Mouse (Mus musculus) myocyte (in vitro differentiated cells): ENCODE data around the gene Adamts18.
"Not testable (repeated sequence)": the region's sequence is repeated elsewhere in the genome, so short reads cannot be mapped to it uniquely, and the experiment has no call there.

ENCODE experiments used
- E2F4 ChIP-seq: IDR thresholded peaks from one replicate; pipeline ENCODE4 v1.6.1; 2011; ENCODE audit warnings: mild to moderate bottlenecking, control low read depth, moderate library complexity; ENCODE audit not compliant: insufficient read depth
- MAX ChIP-seq: IDR thresholded peaks from one replicate; pipeline ENCODE4 v1.6.1; 2011; ENCODE audit warnings: low read depth, mild to moderate bottlenecking, control low read depth
- MYOD1 ChIP-seq, 3 experiments: IDR thresholded peaks; one replicate each; pipeline ENCODE4 v1.6.1; 2011; ENCODE audit warnings: control low read depth in 2 of 3, low read depth in 2 of 3, mild to moderate bottlenecking in 2 of 3, moderate library complexity in 1 of 3; ENCODE audit not compliant: insufficient read length in 2 of 3, control insufficient read depth in 1 of 3
- MYOG ChIP-seq, 3 experiments: IDR thresholded peaks; one replicate each; pipeline ENCODE4 v1.6.1; 2011; ENCODE audit warnings: control low read depth in 2 of 3, low read depth in 2 of 3, mild to moderate bottlenecking in 2 of 3; ENCODE audit not compliant: insufficient read length in 2 of 3, control insufficient read depth in 1 of 3, insufficient read depth in 1 of 3
- POLR2A ChIP-seq: IDR thresholded peaks from one replicate; pipeline ENCODE4 v1.6.1; 2011; ENCODE audit warnings: low read depth, mild to moderate bottlenecking, control low read depth, moderate library complexity; ENCODE audit not compliant: insufficient read length
- POLR2AphosphoS2 ChIP-seq: IDR thresholded peaks from one replicate; pipeline ENCODE4 v1.6.1; 2011; ENCODE audit warnings: low read depth, control low read depth; ENCODE audit not compliant: insufficient read length
- REST ChIP-seq: IDR thresholded peaks from one replicate; pipeline ENCODE4 v1.6.1; 2011; ENCODE audit warnings: mild to moderate bottlenecking, control low read depth, moderate library complexity; ENCODE audit not compliant: insufficient read depth, insufficient read length
- SRF ChIP-seq: IDR thresholded peaks from one replicate; pipeline ENCODE4 v1.6.1; 2011; ENCODE audit warnings: low read depth; ENCODE audit not compliant: control insufficient read depth, insufficient read length
- TCF12 ChIP-seq: IDR thresholded peaks from one replicate; pipeline ENCODE4 v1.6.1; 2011; ENCODE audit warnings: mild to moderate bottlenecking, control low read depth; ENCODE audit not compliant: poor library complexity, insufficient read depth, severe bottlenecking
- USF1 ChIP-seq: IDR thresholded peaks from one replicate; pipeline ENCODE4 v1.6.1; 2011; ENCODE audit warnings: low read depth, mild to moderate bottlenecking, control low read depth, moderate library complexity

DNA sequence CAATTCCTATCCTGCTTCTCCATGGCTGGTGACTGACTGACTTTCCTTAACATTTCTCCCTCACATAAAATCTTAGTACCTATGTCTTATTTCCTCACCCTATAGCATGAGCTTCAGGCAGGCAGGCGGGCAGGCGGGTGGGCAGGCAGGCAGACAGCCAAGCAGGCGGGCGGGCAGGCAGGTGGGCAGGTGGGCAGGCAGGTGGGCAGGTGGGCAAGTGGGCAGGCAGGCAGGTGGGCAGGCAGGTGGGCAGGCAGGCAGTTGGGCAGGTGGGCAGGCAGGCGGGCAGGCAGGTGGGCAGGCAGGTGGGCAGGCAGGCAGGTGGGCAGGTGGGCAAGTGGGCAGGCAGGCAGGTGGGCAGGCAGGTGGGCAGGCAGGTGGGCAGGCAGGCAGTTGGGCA, 48.0 kb downstream of the Adamts18 start:
- not testable (repeated sequence) for TF ChIP-seq POLR2A; REST; MYOD1 (IDR thresholded peaks at IDR 0.05; ENCODE audit: control insufficient read depth in 1 of 3, insufficient read length in 2 of 3, low read depth in 2 of 3); TCF12; MAX; E2F4; SRF; USF1; POLR2AphosphoS2
- TF ChIP-seq MYOG (IDR thresholded peaks at IDR 0.05; ENCODE audit: control insufficient read depth in 1 of 3, insufficient read depth in 1 of 3, insufficient read length in 2 of 3, low read depth in 2 of 3), result peak in 1 of 3 experiments; percentile 8
